Mouse (Mus musculus) MEL (cell line): ENCODE measurements at regions not wholly inside any gene's neighbourhood (a gene's known extent, or its start where the extent isn't known, plus 50 kb on each side); places are given as distances from the start of the nearest gene placed in this dataset.

ENCODE experiments used
- DNase-seq: peaks from one replicate; pipeline ENCODE4 v3.0.0; 2011; ENCODE audit warnings: low read depth, low spot score
- H3K27ac ChIP-seq: 2 replicates; pipeline ENCODE4 v1.5.1; 2012; ENCODE audit warnings: low read depth, mild to moderate bottlenecking, control low read depth, low read length, moderate library complexity; ENCODE audit not compliant: control insufficient read depth
- H3K27me3 ChIP-seq, 2 experiments: fragments of 150-350 bp in 1 of 2; sonication (generic) in 1 of 2; 2 replicates each; pipeline ENCODE4 v1.6.1; 2012; ENCODE audit warnings: low read length in 2 of 2, mild to moderate bottlenecking in 2 of 2, improper control_type of control experiment in 1 of 2, moderate library complexity in 1 of 2; ENCODE audit not compliant: insufficient read depth in 2 of 2, control insufficient read depth in 1 of 2
- H3K36me3 ChIP-seq, 2 experiments: 2 replicates each; pipeline ENCODE4 v1.6.1; 2012 to 2014; ENCODE audit warnings: low read length in 2 of 2, improper control_type of control experiment in 1 of 2, inconsistent platforms in 1 of 2, mild to moderate bottlenecking in 1 of 2; ENCODE audit not compliant: insufficient read depth in 2 of 2, control insufficient read depth in 1 of 2
- H3K4me1 ChIP-seq, 2 experiments: fragments of 150-350 bp in 1 of 2; sonication (generic) in 1 of 2; 2 replicates each; pipeline ENCODE4 v1.6.1; 2012; ENCODE audit warnings: low read length in 2 of 2, improper control_type of control experiment in 1 of 2, mild to moderate bottlenecking in 1 of 2; ENCODE audit not compliant: insufficient read depth in 2 of 2, control insufficient read depth in 1 of 2
- H3K4me3 ChIP-seq, 2 experiments: fragments of 150-350 bp in 1 of 2; sonication (generic) in 1 of 2; 2 replicates each; pipeline ENCODE4 v1.5.1; 2012; ENCODE audit warnings: low read depth in 2 of 2, low read length in 2 of 2, mild to moderate bottlenecking in 2 of 2, moderate library complexity in 2 of 2, control low read depth in 1 of 2, improper control_type of control experiment in 1 of 2; ENCODE audit not compliant: control insufficient read depth in 1 of 2, insufficient read depth in 1 of 2
- H3K79me2 ChIP-seq: 2 replicates; pipeline ENCODE4 v1.6.1; 2012; ENCODE audit warnings: mild to moderate bottlenecking, low read length, moderate library complexity; ENCODE audit not compliant: control insufficient read depth, poor library complexity, insufficient read depth
- H3K9ac ChIP-seq: 2 replicates; pipeline ENCODE4 v1.6.1; 2012; ENCODE audit warnings: low read depth, mild to moderate bottlenecking, control low read depth, low read length, moderate library complexity; ENCODE audit not compliant: control insufficient read depth, poor library complexity, severe bottlenecking
- H3K9me3 ChIP-seq: fragments of 150-350 bp; sonication (generic); replicated peaks from 2 replicates; pipeline ENCODE4 v1.6.1; 2012; ENCODE audit warnings: mild to moderate bottlenecking, low read length, improper control_type of control experiment, moderate library complexity; ENCODE audit not compliant: insufficient read depth
- BHLHE40 ChIP-seq: IDR thresholded peaks from 2 replicates; pipeline ENCODE4 v1.6.1; 2012; ENCODE audit warnings: low read depth, mild to moderate bottlenecking, inconsistent platforms, low read length, improper control_type of control experiment, borderline replicate concordance
- CHD1 ChIP-seq: IDR thresholded peaks from 2 replicates; pipeline ENCODE4 v1.6.1; 2012; ENCODE audit warnings: low read depth, mild to moderate bottlenecking, inconsistent platforms, low read length, improper control_type of control experiment
- CHD2 ChIP-seq: IDR thresholded peaks from 2 replicates; pipeline ENCODE4 v1.6.1; 2011; ENCODE audit warnings: low read length, improper control_type of control experiment
- CTCF ChIP-seq, 3 experiments: IDR thresholded peaks in 2 of 3; conservative IDR thresholded peaks in 1 of 3; 2 replicates each; pipeline ENCODE4 v1.5.1; 2011 to 2012; ENCODE audit warnings: low read length in 3 of 3, low read depth in 2 of 3, mild to moderate bottlenecking in 2 of 3, improper control_type of control experiment in 1 of 3, inconsistent platforms in 1 of 3, mixed read lengths in 1 of 3, moderate library complexity in 1 of 3; ENCODE audit not compliant: control insufficient read depth in 1 of 3, insufficient read depth in 1 of 3, poor library complexity in 1 of 3, severe bottlenecking in 1 of 3
- ETS1 ChIP-seq: IDR thresholded peaks from 2 replicates; pipeline ENCODE4 v1.6.1; 2012; ENCODE audit warnings: low read depth, mild to moderate bottlenecking, inconsistent platforms, low read length, improper control_type of control experiment, moderate library complexity
- GATA1 ChIP-seq: IDR thresholded peaks from 2 replicates; pipeline ENCODE4 v1.6.1; 2011; ENCODE audit warnings: low read depth, low read length, improper control_type of control experiment
- HCFC1 ChIP-seq: IDR thresholded peaks from 2 replicates; pipeline ENCODE4 v1.6.1; 2012; ENCODE audit warnings: low read depth, mild to moderate bottlenecking, inconsistent platforms, low read length, improper control_type of control experiment, moderate library complexity
- JUND ChIP-seq: IDR thresholded peaks from 2 replicates; pipeline ENCODE4 v1.6.1; 2011; ENCODE audit warnings: low read depth, mild to moderate bottlenecking, improper control_type of control experiment, low read length
- KAT2A ChIP-seq: conservative IDR thresholded peaks from 2 replicates; pipeline ENCODE4 v1.6.1; 2012; ENCODE audit warnings: low read depth, low read length, improper control_type of control experiment, inconsistent platforms
- MAZ ChIP-seq: IDR thresholded peaks from 2 replicates; pipeline ENCODE4 v1.6.1; 2012; ENCODE audit warnings: low read depth, mild to moderate bottlenecking, inconsistent platforms, low read length, improper control_type of control experiment
- MEF2A ChIP-seq: IDR thresholded peaks from 2 replicates; pipeline ENCODE4 v1.6.1; 2014; ENCODE audit warnings: low read depth, mild to moderate bottlenecking, inconsistent platforms, low read length, improper control_type of control experiment; ENCODE audit not compliant: poor library complexity, insufficient replicate concordance, severe bottlenecking; ENCODE audit errors: extremely low read depth
- NRF1 ChIP-seq: IDR thresholded peaks from 2 replicates; pipeline ENCODE4 v1.6.1; 2014; ENCODE audit warnings: low read depth, mild to moderate bottlenecking, inconsistent platforms, low read length, improper control_type of control experiment, moderate library complexity; ENCODE audit not compliant: poor library complexity, insufficient read depth, severe bottlenecking
- POLR2AphosphoS5 ChIP-seq: IDR thresholded peaks from 2 replicates; pipeline ENCODE4 v1.6.1; 2012; ENCODE audit warnings: low read depth, borderline replicate concordance, mild to moderate bottlenecking, inconsistent platforms, low read length, moderate library complexity, mixed read lengths
- RAD21 ChIP-seq: IDR thresholded peaks from 2 replicates; pipeline ENCODE4 v1.6.1; 2011; ENCODE audit warnings: mild to moderate bottlenecking, low read depth, low read length, improper control_type of control experiment
- SIN3A ChIP-seq: IDR thresholded peaks from 2 replicates; pipeline ENCODE4 v1.6.1; 2012; ENCODE audit warnings: low read length, improper control_type of control experiment, inconsistent platforms
- TAL1 ChIP-seq: IDR thresholded peaks from 2 replicates; pipeline ENCODE4 v1.6.1; 2012; ENCODE audit warnings: mild to moderate bottlenecking, inconsistent platforms, low read length, moderate library complexity, mixed read lengths
- TBP ChIP-seq: IDR thresholded peaks from 2 replicates; pipeline ENCODE4 v1.8.0; 2011; ENCODE audit warnings: low read depth, low read length, improper control_type of control experiment
- TCF12 ChIP-seq: IDR thresholded peaks from 2 replicates; pipeline ENCODE4 v1.6.1; 2014; ENCODE audit warnings: low read depth, mild to moderate bottlenecking, inconsistent platforms, low read length, improper control_type of control experiment, moderate library complexity
- UBTF ChIP-seq: IDR thresholded peaks from 2 replicates; pipeline ENCODE4 v1.6.1; 2012; ENCODE audit warnings: low read depth, mild to moderate bottlenecking, inconsistent platforms, low read length, improper control_type of control experiment, moderate library complexity, borderline replicate concordance; ENCODE audit not compliant: insufficient read depth
- USF1 ChIP-seq: IDR thresholded peaks from 2 replicates; pipeline ENCODE4 v1.6.1; 2014; ENCODE audit warnings: low read depth, mild to moderate bottlenecking, inconsistent platforms, low read length, improper control_type of control experiment, moderate library complexity
- USF2 ChIP-seq, 2 experiments: IDR thresholded peaks; 2 replicates each; pipeline ENCODE4 v1.6.1; 2011 to 2012; ENCODE audit warnings: improper control_type of control experiment in 2 of 2, low read length in 2 of 2, borderline replicate concordance in 1 of 2, inconsistent platforms in 1 of 2, low read depth in 1 of 2, mild to moderate bottlenecking in 1 of 2; ENCODE audit not compliant: insufficient read depth in 1 of 2
- ZC3H11A ChIP-seq: IDR thresholded peaks from 2 replicates; pipeline ENCODE4 v1.6.1; 2012; ENCODE audit warnings: low read depth, mild to moderate bottlenecking, inconsistent platforms, low read length, improper control_type of control experiment
- ZKSCAN1 ChIP-seq: IDR thresholded peaks from 2 replicates; pipeline ENCODE4 v1.6.1; 2012; ENCODE audit warnings: low read depth, mild to moderate bottlenecking, inconsistent platforms, low read length, improper control_type of control experiment, moderate library complexity
- ZNF384 ChIP-seq: IDR thresholded peaks from 2 replicates; pipeline ENCODE4 v1.6.1; 2012; ENCODE audit warnings: low read depth, mild to moderate bottlenecking, inconsistent platforms, low read length, improper control_type of control experiment

GRCm38 (mm10) chr5:60599460-60600299, 1208.9 kb upstream of the G6pd2 start:
- DNase-seq, result no peak
- Histone ChIP-seq H3K4me3 (no peak overlapping the region), H3K4me1 (no peaks in the 10 kb centered on the region), H3K36me3 (no peaks in the 10 kb centered on the region), H3K9me3 (no peaks in the 10 kb centered on the region), H3K27ac (no peak overlapping the region), H3K9ac (no peak overlapping the region), H3K79me2 (no peaks in the 10 kb centered on the region), H3K27me3 (no peaks in the 10 kb centered on the region)
- TF ChIP-seq POLR2AphosphoS5, result no peak
- TF ChIP-seq ZNF384, result no peak
- no peak for TF ChIP-seq ZKSCAN1
- TF ChIP-seq UBTF, result no peak
- TF ChIP-seq USF2 (IDR thresholded peaks at IDR 0.05; ENCODE audit: borderline replicate concordance in 1 of 2, insufficient read depth in 1 of 2, low read depth in 1 of 2, low read length in 2 of 2), result no peak
- no peak for TF ChIP-seq MAZ
- TF ChIP-seq BHLHE40, result no peak
- TF ChIP-seq TCF12, result no peak
- TF ChIP-seq ZC3H11A, result no peak
- TF ChIP-seq KAT2A, result no peak
- no peak for TF ChIP-seq TAL1
- TF ChIP-seq TBP, result no peak
- no peak for TF ChIP-seq RAD21
- no peak for TF ChIP-seq SIN3A

GRCm38 (mm10) chr5:60600300-60600648, 1208.3 kb upstream of the G6pd2 start:
- Histone ChIP-seq H3K9ac (no peak overlapping the region), H3K27me3 (no peaks in the 10 kb centered on the region), H3K27ac (no peak overlapping the region), H3K4me1 (no peaks in the 10 kb centered on the region), H3K36me3 (no peaks in the 10 kb centered on the region), H3K9me3 (no peaks in the 10 kb centered on the region), H3K79me2 (no peaks in the 10 kb centered on the region), H3K4me3 (no peak overlapping the region)
- DNase-seq, result no peak
- no peak for TF ChIP-seq CTCF (IDR thresholded peaks at IDR 0.05 in 2 of 3, conservative IDR thresholded peaks at IDR 0.05 in 1 of 3; ENCODE audit: control insufficient read depth in 1 of 3, insufficient read depth in 1 of 3, low read depth in 2 of 3, low read length in 3 of 3, poor library complexity in 1 of 3, severe bottlenecking in 1 of 3)
- no peak for TF ChIP-seq USF1
- TF ChIP-seq GATA1, result no peak
- no peak for TF ChIP-seq ZC3H11A
- no peak for TF ChIP-seq ZNF384
- TF ChIP-seq MAZ, result no peak
- TF ChIP-seq CHD2, result no peak
- no peak for TF ChIP-seq MEF2A
- no peak for TF ChIP-seq KAT2A
- TF ChIP-seq TAL1, result no peak
- no peak for TF ChIP-seq JUND
- no peak for TF ChIP-seq HCFC1
- TF ChIP-seq RAD21, result no peak
- no peak for TF ChIP-seq CHD1
- TF ChIP-seq NRF1, result no peak
- TF ChIP-seq ZKSCAN1, result no peak
- TF ChIP-seq ETS1, result no peak
